Mouse (Mus musculus): ENCODE data around the gene Igsf21.

- TF ChIP-seq POLR2A (IDR thresholded peaks at IDR 0.05; ENCODE audit: insufficient read length, low read depth) (no peak), CEBPB (IDR thresholded peaks at IDR 0.05; ENCODE audit: insufficient read depth, poor library complexity, severe bottlenecking) (no peak), MAX (IDR thresholded peaks at IDR 0.05; ENCODE audit: low read depth) (no peak), SRF (IDR thresholded peaks at IDR 0.05; ENCODE audit: control insufficient read depth, insufficient read length, low read depth) (no peak), REST (IDR thresholded peaks at IDR 0.05; ENCODE audit: insufficient read depth, insufficient read length) (no peak), POLR2AphosphoS2 (IDR thresholded peaks at IDR 0.05; ENCODE audit: insufficient read length, low read depth) (no peak), TCF12 (IDR thresholded peaks at IDR 0.05; ENCODE audit: insufficient read depth, poor library complexity, severe bottlenecking) (no peak), MYOG (IDR thresholded peaks at IDR 0.05; ENCODE audit: control insufficient read depth in 1 of 3, insufficient read depth in 1 of 3, insufficient read length in 2 of 3, low read depth in 2 of 3) (no peak)
Observed at GRCm38 (mm10) chr4:140131201-140131600, 115.4 kb downstream of the Igsf21 start.

Measured in myocyte (in vitro differentiated cells).